Mouse (Mus musculus): ENCODE data around the gene Gm37240.

Gene Gm37240

DNA sequence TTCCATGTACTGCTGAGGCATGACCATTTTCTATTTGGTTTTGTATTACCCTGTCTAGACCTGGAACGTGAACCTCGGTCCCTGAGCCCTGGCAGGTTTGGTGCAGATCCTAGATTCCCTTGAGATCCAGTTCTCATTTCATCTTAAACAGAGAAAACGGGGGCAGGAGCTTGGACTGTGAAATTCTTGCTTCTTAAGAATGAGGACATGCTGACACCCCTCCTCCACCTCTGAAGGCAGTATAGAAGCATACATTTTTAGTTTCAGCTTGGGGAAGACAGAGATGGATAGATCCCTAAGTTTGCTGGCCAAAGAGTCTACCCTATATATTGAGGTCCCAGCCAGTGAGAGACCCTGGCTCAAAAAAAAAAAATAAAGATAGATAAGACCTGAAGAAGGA is 742.9 kb downstream of the Gm37240 start:
- in situ Hi-C loops (cut with MboI, MseI) = no loop called here

DNA sequence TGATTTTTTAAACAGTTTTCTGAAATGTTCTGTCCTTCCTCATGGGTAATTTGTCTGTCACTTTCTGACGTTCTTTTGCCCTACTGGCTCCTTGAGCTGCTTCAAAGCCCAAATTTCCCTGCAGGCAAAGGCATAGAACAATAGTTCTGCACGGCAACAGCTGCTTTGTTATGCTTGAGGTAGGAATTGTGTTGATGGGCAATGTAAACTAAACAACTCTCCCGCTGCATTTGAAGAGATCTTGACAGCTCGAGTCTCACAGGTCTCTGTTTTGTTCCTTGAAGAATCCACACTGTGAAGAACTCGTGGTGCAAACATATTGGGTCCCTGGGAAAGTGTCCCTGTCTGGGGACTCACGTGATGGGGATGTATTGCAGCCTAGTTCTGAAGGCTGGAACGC is 746.8 kb downstream of the Gm37240 start:
- in situ Hi-C loops (cut with MboI, MseI) = no loop called here

DNA sequence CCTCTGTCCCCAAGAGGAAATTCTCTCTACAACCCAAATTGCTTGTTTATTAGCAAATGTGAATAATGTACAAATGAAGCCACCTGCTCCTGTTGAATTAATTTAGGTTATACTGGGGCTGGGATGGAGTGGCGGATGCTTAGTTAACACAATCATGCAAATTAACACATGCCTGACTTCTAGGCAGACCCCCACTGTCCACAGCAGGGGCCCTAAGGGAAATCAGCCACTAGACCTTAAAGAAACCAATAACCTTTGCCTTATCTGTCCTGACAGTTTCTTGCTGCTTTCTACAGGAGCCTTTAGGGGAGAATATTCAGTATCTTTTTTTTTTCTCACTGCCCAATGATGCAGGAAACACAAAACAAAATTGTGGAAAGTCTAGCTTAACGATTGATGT is 748.9 kb downstream of the Gm37240 start:
- in situ Hi-C loops (cut with MboI, MseI) = no loop called here

- in situ Hi-C loops (cut with MboI, MseI) = no loop called here
These were observed 753.8 kb downstream of the Gm37240 start for GRCm38 (mm10) chr3:85133561-85133960.

- in situ Hi-C loops (cut with MboI, MseI) = no loop called here
These were observed 755.4 kb downstream of the Gm37240 start for GRCm38 (mm10) chr3:85131878-85132277.

GRCm38 (mm10) chr3:85128546-85128945 is 758.8 kb downstream of the Gm37240 start:
- in situ Hi-C loops (cut with MboI, MseI) = no loop called here

DNA sequence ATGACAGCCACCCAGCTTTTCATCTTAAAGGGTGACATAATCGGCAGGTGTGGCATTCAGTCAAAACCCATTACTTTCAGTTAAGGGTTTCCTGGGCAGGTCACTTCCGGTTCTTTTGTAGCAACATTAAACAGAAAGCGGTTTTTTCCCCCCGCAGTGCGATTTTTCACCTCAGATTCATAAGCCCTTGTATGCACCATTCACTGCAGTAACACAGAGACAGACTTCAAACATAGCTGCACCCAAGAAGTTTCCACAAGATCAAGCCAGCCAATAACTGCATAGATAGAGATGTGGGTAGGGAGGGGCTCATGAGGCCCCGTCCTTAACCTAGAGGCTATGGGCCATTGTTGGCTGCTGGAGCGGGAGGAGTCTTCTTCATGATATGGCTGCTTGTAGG is 760.3 kb downstream of the Gm37240 start:
- in situ Hi-C loops (cut with MboI, MseI) = no loop called here

DNA sequence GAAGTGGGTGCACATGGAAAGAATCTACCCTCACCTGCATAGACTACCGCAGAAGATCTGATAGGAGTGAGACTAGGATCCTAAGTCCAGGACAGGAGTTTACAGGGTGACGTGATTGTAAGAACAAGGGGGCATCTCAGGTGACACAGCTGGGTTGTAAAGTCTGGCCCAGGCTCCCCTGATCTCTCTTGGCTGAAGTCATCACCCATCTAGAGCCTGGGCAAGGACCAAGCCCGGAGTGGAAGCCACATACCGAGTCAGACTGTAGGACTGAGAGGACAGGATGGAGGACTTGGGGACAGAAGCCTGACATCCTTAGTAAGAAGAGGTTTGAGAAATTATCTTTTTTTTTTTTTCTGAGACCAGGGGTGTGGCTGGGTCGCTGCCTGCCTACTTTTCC is 761.8 kb downstream of the Gm37240 start:
- in situ Hi-C loops (cut with MboI, MseI) = no loop called here

DNA sequence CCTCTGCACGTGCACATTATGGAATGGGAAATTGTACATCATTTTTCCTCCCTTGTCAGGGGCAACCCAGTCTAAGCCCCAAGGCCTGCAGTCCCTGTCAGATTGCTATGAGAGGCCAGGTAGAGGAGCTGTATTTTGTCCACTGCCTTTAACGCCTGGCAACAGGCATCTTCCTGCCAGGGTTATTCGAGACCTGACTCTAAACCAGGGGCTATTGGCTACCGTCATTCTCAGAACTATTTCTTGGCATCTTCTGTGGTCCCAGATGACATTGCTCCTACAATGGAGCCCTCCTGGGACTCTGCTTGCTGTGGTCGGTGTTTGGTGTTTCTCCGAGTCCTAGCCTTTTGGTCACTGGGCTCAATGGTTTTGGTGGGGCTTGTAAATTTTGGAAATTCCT is 762.4 kb downstream of the Gm37240 start:
- in situ Hi-C loops (cut with MboI, MseI) = no loop called here

DNA sequence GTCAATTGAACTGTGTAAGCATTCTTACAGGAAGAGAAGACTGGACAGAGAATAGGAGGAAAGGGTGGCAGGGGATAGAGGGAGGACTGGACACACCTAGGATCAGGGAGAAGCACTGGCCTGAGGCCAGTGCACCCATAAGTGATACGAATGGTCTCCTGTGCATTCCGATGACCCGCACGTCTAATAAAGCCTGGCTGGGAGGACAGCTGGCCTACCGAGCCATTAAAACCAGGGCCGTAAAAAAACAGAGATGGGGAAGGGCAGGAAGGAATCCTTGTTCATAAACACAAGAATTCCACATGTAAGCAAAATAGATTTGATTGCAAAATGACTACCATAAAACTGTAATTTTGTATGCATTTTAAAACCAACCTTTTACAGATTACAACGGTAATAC is 762.9 kb downstream of the Gm37240 start:
- in situ Hi-C loops (cut with MboI, MseI) = no loop called here

DNA sequence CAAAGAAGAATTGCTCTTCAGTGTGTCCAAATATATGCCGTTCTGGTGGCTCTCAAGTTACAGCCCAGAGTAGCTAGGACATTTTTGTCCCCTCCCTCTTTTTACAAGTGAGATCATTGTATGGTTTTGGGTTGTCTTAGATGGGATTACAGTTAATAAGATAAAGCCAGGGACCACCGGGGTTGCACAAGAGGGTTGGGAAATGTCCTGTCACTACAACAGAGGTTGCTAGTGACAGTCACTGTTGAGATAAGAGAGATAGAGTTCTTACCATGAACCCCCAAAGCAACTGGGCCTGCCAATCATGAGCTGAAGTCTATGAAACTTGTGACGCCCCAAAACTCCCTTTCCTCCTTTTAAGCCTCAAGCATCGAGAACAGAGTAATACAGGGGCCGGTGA is 769.6 kb downstream of the Gm37240 start:
- in situ Hi-C loops (cut with MboI, MseI) = no loop called here

DNA sequence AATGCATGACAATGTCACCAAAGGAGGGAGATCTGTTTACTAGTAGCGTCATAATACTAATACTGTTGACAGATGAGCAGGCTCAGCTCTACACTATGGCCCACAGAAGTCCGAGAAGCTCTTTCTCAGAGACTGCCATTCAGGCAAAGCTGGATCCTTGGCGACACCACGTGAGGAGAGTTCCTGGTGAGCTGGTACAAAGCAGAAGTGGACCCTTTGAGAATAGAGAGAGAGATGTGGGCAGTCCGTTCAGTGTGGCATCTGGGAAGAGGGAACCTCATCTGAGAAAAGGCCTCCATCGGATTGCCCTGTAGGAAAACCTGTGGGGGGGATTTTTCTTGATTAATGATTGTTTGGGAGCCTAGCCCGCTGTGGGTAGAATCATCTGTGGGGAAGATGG is 770.3 kb downstream of the Gm37240 start:
- in situ Hi-C loops (cut with MboI, MseI) = no loop called here

DNA sequence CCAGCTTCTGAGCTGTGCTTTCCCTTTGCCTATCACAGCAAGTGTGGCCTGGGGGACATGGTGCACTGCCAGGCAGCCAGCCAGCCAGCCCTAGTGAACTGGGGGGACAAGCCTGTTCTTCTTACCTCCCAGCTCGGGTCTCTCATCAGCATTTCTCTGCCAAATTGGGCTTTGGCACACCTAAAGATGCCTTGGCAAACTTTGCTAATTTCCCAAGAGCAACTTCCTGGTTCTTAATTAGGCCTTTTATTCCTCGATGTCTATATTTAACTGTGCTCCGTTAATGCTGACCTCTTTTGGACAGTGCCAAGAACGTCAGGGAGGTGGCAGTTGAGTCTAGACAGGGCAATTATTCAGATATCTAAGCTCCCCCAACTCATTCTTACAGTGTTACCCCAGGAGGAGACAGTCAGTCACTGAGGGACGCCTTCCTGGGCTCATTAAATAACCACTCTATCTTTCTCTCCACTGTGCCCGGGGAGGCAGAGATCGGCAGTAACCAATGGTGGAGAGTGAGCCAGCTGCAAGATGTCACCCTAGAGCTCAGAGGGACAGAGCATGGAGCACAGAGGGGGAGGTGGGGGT is 771.3 kb downstream of the Gm37240 start:
- in situ Hi-C loops (cut with MboI, MseI) = no loop called here

DNA sequence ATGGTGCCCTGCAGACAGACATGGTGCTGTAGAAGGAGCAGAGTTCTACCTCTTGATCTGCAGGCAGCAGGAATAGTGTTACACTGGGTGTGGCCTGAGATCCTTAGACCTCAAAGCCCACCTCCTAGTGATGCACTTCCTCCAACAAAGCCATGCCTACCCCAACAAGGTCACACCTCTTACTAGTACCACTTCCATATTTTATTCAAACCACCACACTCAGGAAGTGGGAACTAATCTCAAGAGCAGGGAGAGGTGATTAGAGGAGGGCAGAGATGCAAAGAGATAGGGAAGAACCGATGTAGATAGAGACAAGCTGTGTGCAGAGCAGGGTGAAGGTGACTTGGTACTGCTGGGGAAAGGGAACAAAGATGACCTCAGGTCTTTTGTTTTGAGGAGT is 773.8 kb downstream of the Gm37240 start:
- in situ Hi-C loops (cut with MboI, MseI) = no loop called here

DNA sequence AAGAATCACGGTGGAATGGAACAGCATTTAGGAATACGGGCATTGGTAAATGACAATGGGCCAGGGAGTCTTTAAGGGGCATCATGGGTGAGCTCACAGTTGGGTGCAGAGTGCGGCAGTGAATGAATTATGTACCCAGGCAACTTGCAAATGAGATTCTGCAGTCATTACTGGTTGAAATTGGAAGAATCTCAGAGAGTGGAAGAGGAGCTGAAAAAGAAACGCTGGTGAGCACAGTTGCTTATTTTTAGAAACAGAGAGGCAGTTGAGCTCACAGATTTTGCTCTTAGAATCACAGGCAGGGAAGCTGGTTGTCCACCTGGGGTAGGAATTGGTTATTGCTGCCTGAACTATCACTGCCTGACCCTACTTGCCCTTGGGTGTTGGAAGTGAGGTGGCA is 776.6 kb downstream of the Gm37240 start:
- in situ Hi-C loops (cut with MboI, MseI) = no loop called here

- in situ Hi-C loops (cut with MboI, MseI) = no loop called here
These were observed 778.1 kb downstream of the Gm37240 start for GRCm38 (mm10) chr3:85109221-85109620.

- in situ Hi-C loops (cut with MboI, MseI) = no loop called here
These were observed 778.9 kb downstream of the Gm37240 start for GRCm38 (mm10) chr3:85108396-85108795.

DNA sequence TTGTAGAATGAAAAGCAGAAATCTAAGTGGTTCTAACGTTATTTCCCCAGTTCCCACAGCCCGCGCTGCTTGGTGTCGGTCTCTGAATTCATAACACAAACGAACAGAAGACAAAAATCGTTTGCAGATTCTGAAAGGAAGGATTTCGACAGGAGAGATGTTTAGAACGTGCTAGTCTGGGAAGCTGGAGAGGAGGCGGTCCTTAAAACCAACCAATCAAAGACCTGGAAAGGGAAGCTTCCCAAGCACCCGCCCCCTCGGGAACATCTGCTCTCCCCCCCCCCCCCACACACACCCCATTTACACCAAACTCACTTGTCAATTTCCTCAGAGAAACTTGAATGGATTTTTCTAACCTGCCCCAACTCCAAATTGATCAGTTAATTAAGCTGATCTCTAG is 780.4 kb downstream of the Gm37240 start:
- in situ Hi-C loops (cut with MboI, MseI) = no loop called here

- in situ Hi-C loops (cut with MboI, MseI) = no loop called here
These were observed 783.0 kb downstream of the Gm37240 start for GRCm38 (mm10) chr3:85104301-85104700.

- in situ Hi-C loops (cut with MboI, MseI) = no loop called here
These were observed 806.3 kb downstream of the Gm37240 start for GRCm38 (mm10) chr3:85080882-85081558.

GRCm38 (mm10) chr3:85064113-85064512 is 823.2 kb downstream of the Gm37240 start:
- in situ Hi-C loops (cut with MboI, MseI) = no loop called here

GRCm38 (mm10) chr3:85060153-85060552 is 827.2 kb downstream of the Gm37240 start:
- in situ Hi-C loops (cut with MboI, MseI) = no loop called here

DNA sequence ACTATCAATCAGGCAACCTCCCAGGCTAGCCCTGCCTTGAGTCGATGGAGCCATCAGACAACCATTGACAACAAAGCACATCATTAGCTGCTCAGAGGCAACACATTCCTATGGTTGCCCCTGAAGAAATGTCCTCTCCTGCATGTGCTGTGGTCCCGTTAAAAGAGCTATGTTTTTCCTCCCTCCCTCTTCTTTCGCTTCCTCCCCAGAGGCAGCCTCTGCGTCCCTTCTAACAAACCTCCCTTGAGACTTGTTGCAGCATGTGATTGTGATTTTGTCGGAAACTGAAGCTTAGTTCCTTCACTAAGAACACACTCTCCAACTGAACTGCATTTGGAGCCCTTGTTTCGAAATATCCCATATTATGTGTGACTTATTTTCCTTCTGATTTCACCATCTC is 830.1 kb downstream of the Gm37240 start:
- in situ Hi-C loops (cut with MboI, MseI) = no loop called here

GRCm38 (mm10) chr3:85053526-85053925 is 833.8 kb downstream of the Gm37240 start:
- in situ Hi-C loops (cut with MboI, MseI) = no loop called here
